Mouse (Mus musculus): Measurements from ENCODE around the gene Dhrs3. TPM values are rescaled to one million over a fixed set of nuclear protein-coding genes. Genes with fewer than 3 reads are reported as not detected.
A peak's percentile ranks its signal among the peaks of the same experiment; 100 is the strongest.

Gene Dhrs3
- total RNA-seq, 1 experiment from 2014 or later: 111 TPM

GRCm38 (mm10) chr4:144939847-144940411, 47.3 kb downstream of the Dhrs3 start:
- DNase-seq: no peak

GRCm38 (mm10) chr4:144940796-144941462, 48.3 kb downstream of the Dhrs3 start:
- no peak for DNase-seq

- no peak for DNase-seq
Measured at GRCm38 (mm10) chr4:144942433-144942832, 49.8 kb downstream of the Dhrs3 start.

GRCm38 (mm10) chr4:144943273-144943672, 50.6 kb downstream of the Dhrs3 start:
- no peak for DNase-seq

GRCm38 (mm10) chr4:144947738-144948390, 55.2 kb downstream of the Dhrs3 start:
- DNase-seq: peak; percentile 83

GRCm38 (mm10) chr4:144949441-144950326, 57.1 kb downstream of the Dhrs3 start:
- DNase-seq: peak; percentile 57

GRCm38 (mm10) chr4:144950327-144950711, 57.7 kb downstream of the Dhrs3 start:
- no peak for DNase-seq

GRCm38 (mm10) chr4:144950883-144951282, 58.3 kb downstream of the Dhrs3 start:
- DNase-seq: no peak

GRCm38 (mm10) chr4:144951859-144952258, 59.2 kb downstream of the Dhrs3 start:
- no peak for DNase-seq

- no peak for DNase-seq
Measured at GRCm38 (mm10) chr4:144953421-144953820, 60.8 kb downstream of the Dhrs3 start.

- DNase-seq: no peak
Measured at GRCm38 (mm10) chr4:144955863-144956262, 63.2 kb downstream of the Dhrs3 start.

GRCm38 (mm10) chr4:144956293-144956692, 63.7 kb downstream of the Dhrs3 start:
- DNase-seq: no peak

GRCm38 (mm10) chr4:144957186-144957585, 64.6 kb downstream of the Dhrs3 start:
- DNase-seq: peak; percentile 70

GRCm38 (mm10) chr4:144957721-144958120, 65.1 kb downstream of the Dhrs3 start:
- DNase-seq: peak; percentile 25

- peak; percentile 81 for DNase-seq
Measured at GRCm38 (mm10) chr4:144960188-144960904, 67.7 kb downstream of the Dhrs3 start.

GRCm38 (mm10) chr4:144961232-144961631, 68.6 kb downstream of the Dhrs3 start:
- no peak for DNase-seq

GRCm38 (mm10) chr4:144961696-144962095, 69.1 kb downstream of the Dhrs3 start:
- no peak for DNase-seq

- DNase-seq: no peak
Measured at GRCm38 (mm10) chr4:144965255-144965654, 72.6 kb downstream of the Dhrs3 start.

GRCm38 (mm10) chr4:144968371-144968770, 75.7 kb downstream of the Dhrs3 start:
- no peak for DNase-seq

GRCm38 (mm10) chr4:144969030-144969429, 76.4 kb downstream of the Dhrs3 start:
- DNase-seq: no peak

- DNase-seq: no peak
Measured at GRCm38 (mm10) chr4:144971048-144971447, 78.4 kb downstream of the Dhrs3 start.

Measured in adrenal gland, postnatal 25 days (tissue).